Mouse (Mus musculus): ENCODE results near the gene Cdc25b. TPM values are rescaled to one million over a fixed set of nuclear protein-coding genes. Genes with fewer than 3 reads are reported as not detected.

Cdc25b gene
- total RNA-seq, 1 experiment, result 9.7 TPM

DNA sequence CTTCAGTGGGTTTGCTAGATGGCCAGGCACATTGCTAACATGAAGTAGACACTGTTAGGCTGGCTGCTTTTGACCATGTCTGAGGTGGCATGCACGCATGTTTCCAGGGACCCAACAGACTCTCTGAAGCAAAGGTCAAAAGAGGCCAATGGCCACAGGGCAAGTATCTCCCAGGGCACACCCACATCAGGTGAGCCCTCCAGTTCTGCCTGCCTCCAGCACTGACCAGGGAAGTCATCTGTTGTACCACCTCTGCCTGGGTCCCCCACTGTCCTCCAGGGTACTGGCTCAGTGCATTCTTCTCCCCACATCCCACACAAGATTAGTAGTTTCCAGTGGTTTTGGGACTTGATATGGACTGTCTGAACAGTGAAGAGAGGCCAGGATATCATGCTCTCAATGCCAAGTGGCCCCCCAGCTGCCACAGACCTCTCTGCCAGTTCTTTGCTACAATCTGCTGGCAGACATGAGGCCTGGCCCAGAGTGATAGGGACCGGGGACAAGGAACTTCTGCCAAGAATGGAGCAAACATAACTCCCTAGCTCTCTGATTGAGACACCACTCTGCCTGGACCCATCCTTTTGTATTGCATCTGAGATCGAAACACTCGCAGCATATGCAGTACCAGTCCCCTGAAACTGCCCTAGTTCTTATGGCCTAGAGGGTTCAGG lies 22.5 kb downstream of the Cdc25b start:
- TF ChIP-seq ZNF384 (IDR thresholded peaks at IDR 0.05; ENCODE audit: low read depth, low read length) (no peak), ZC3H11A (IDR thresholded peaks at IDR 0.05; ENCODE audit: borderline replicate concordance, low read depth, low read length) (no peak), MAFK (IDR thresholded peaks at IDR 0.05; ENCODE audit: insufficient read depth, low read depth, low read length) (no peak), CHD2 (IDR thresholded peaks at IDR 0.05; ENCODE audit: low read depth, low read length) (no peak), HCFC1 (IDR thresholded peaks at IDR 0.05; ENCODE audit: borderline replicate concordance, insufficient read depth, low read length) (no peak)
- Histone ChIP-seq H3K36me3 (ENCODE audit: control insufficient read depth, insufficient read depth, low read length, poor library complexity, severe bottlenecking) (no peaks in the 10 kb centered on the region), H3K9me3 (ENCODE audit: control insufficient read depth, insufficient read depth, low read depth, low read length) (no peaks in the 10 kb centered on the region), H3K4me3 (ENCODE audit: insufficient read depth in 1 of 2, low read depth in 1 of 2, low read length in 2 of 2, poor library complexity in 1 of 2, severe bottlenecking in 1 of 2) (peak overlapping the region in 1 of 2 experiments; percentile 95; a peak in 1 of 4 replicates), H3K27ac (ENCODE audit: insufficient read depth, low read depth, low read length, poor library complexity, severe bottlenecking) (no peak overlapping the region), H3K9ac (ENCODE audit: insufficient read depth, low read depth, low read length, poor library complexity, severe bottlenecking) (no peak overlapping the region), H3K4me1 (ENCODE audit: control insufficient read depth in 2 of 2, insufficient read depth in 2 of 2, low read length in 2 of 2, poor library complexity in 1 of 2) (peaks cover 6 to 17% of the 10 kb centered on the region in 2 experiments; a peak in 2 of 4 replicates)
- in situ Hi-C loops (cut with MboI; ENCODE audit: low sequenced_read_pairs in 2 of 2, unreplicated experiment in 2 of 2), result no loop called here
- DNase-seq (ENCODE audit: low read depth, low spot score), result no peak

- Histone ChIP-seq H3K4me3 (ENCODE audit: insufficient read depth in 1 of 2, low read depth in 1 of 2, low read length in 2 of 2, poor library complexity in 1 of 2, severe bottlenecking in 1 of 2) (peak overlapping the region; percentile 73 to 95), H3K9me3 (ENCODE audit: control insufficient read depth, insufficient read depth, low read depth, low read length) (no peaks in the 10 kb centered on the region), H3K4me1 (ENCODE audit: control insufficient read depth in 2 of 2, insufficient read depth in 2 of 2, low read length in 2 of 2, poor library complexity in 1 of 2) (peaks cover 5 to 12% of the 10 kb centered on the region in 2 experiments; a peak in 2 of 4 replicates), H3K36me3 (ENCODE audit: control insufficient read depth, insufficient read depth, low read length, poor library complexity, severe bottlenecking) (no peaks in the 10 kb centered on the region), H3K9ac (ENCODE audit: insufficient read depth, low read depth, low read length, poor library complexity, severe bottlenecking) (peak overlapping the region; percentile 79), H3K27ac (ENCODE audit: insufficient read depth, low read depth, low read length, poor library complexity, severe bottlenecking) (no peak overlapping the region)
- TF ChIP-seq MAFK (IDR thresholded peaks at IDR 0.05; ENCODE audit: insufficient read depth, low read depth, low read length), result no peak
- TF ChIP-seq HCFC1 (IDR thresholded peaks at IDR 0.05; ENCODE audit: borderline replicate concordance, insufficient read depth, low read length), result peak; percentile 98
- TF ChIP-seq ZC3H11A (IDR thresholded peaks at IDR 0.05; ENCODE audit: borderline replicate concordance, low read depth, low read length), result peak; percentile 1; the same call in 1 of the 2 replicates
- TF ChIP-seq CHD2 (IDR thresholded peaks at IDR 0.05; ENCODE audit: low read depth, low read length), result no peak; the same call in 1 of the 2 replicates
- in situ Hi-C loops (cut with MboI; ENCODE audit: low sequenced_read_pairs in 2 of 2, unreplicated experiment in 2 of 2), result no loop called here
- peak; percentile 85 for DNase-seq (ENCODE audit: low read depth, low spot score)
Measured at GRCm38 (mm10) chr2:131209969-131210792, 23.4 kb downstream of the Cdc25b start.

DNA sequence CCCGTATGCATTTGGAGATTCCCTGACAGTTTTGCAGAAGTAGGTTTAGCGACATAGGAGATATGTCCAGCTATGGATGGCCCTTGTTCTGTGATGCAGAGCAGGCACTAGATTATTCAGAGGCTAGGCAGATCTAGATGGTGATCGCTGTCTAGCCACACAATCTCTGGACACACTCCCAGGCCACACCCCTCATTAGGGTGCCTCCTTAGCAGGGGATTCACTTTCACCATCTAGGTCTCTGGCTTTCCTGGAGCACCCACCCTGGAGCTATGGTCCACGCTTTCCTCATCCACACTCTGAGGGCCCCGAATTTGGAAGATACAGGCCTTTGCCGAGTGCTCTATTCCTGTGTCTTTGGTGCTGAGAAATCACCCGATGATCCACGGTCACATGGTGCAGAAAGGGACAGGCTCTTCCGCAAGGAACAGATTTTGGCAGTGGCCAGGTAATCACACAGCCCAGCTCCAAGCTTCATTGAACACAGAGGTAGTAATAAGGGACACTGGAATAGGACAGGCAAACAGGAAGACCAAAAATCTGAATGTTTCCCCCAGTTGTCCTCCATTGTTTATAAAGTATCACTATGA lies 24.4 kb downstream of the Cdc25b start:
- in situ Hi-C loops (cut with MboI; ENCODE audit: low sequenced_read_pairs in 2 of 2, unreplicated experiment in 2 of 2), result no loop called here
- H3K4me3 ChIP-seq (ENCODE audit: insufficient read depth in 1 of 2, low read depth in 1 of 2, low read length in 2 of 2, poor library complexity in 1 of 2, severe bottlenecking in 1 of 2), result peak overlapping the region in 1 of 2 experiments; percentile 95; a peak in 3 of 4 replicates
- TF ChIP-seq CHD2 (IDR thresholded peaks at IDR 0.05; ENCODE audit: low read depth, low read length), result no peak
- TF ChIP-seq MAFK (IDR thresholded peaks at IDR 0.05; ENCODE audit: insufficient read depth, low read depth, low read length), result no peak
- TF ChIP-seq ZNF384 (IDR thresholded peaks at IDR 0.05; ENCODE audit: low read depth, low read length), result no peak
- no peak for TF ChIP-seq HCFC1 (IDR thresholded peaks at IDR 0.05; ENCODE audit: borderline replicate concordance, insufficient read depth, low read length)
- no peak for TF ChIP-seq ZC3H11A (IDR thresholded peaks at IDR 0.05; ENCODE audit: borderline replicate concordance, low read depth, low read length)
- peak overlapping the region; percentile 60; the same call in 1 of the 2 replicates for H3K9ac ChIP-seq (ENCODE audit: insufficient read depth, low read depth, low read length, poor library complexity, severe bottlenecking)
- peaks cover 5 to 12% of the 10 kb centered on the region in 2 experiments; a peak in 2 of 4 replicates for H3K4me1 ChIP-seq (ENCODE audit: control insufficient read depth in 2 of 2, insufficient read depth in 2 of 2, low read length in 2 of 2, poor library complexity in 1 of 2)
- no peak overlapping the region for H3K27ac ChIP-seq (ENCODE audit: insufficient read depth, low read depth, low read length, poor library complexity, severe bottlenecking)
- no peaks in the 10 kb centered on the region for H3K9me3 ChIP-seq (ENCODE audit: control insufficient read depth, insufficient read depth, low read depth, low read length)
- DNase-seq (ENCODE audit: low read depth, low spot score), result no peak
- H3K36me3 ChIP-seq (ENCODE audit: control insufficient read depth, insufficient read depth, low read length, poor library complexity, severe bottlenecking), result no peaks in the 10 kb centered on the region

DNA sequence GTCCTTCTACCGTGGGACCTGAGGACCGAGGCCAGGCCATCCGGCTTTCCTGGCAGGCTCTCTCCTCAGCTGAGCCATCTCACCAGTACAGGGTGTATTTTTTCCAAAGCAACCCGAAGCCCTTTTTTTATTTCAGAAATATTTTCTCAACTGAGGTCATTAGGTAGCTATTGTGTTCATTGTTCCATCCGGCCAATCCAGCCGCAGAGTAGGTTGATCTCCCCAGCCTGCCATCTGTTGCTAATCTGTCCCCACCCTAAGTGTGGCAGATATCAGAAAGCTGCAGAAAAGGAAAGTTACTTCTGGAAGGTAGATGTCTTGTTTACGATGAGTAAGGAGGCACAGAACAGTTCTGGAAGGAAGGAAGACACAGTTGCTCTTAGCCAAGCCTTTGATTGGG lies 27.0 kb downstream of the Cdc25b start:
- Histone ChIP-seq H3K27ac (ENCODE audit: insufficient read depth, low read depth, low read length, poor library complexity, severe bottlenecking) (no peak overlapping the region), H3K4me3 (ENCODE audit: insufficient read depth in 1 of 2, low read depth in 1 of 2, low read length in 2 of 2, poor library complexity in 1 of 2, severe bottlenecking in 1 of 2) (no peak overlapping the region), H3K9ac (ENCODE audit: insufficient read depth, low read depth, low read length, poor library complexity, severe bottlenecking) (no peak overlapping the region), H3K9me3 (ENCODE audit: control insufficient read depth, insufficient read depth, low read depth, low read length) (no peaks in the 10 kb centered on the region), H3K4me1 (ENCODE audit: control insufficient read depth in 2 of 2, insufficient read depth in 2 of 2, low read length in 2 of 2, poor library complexity in 1 of 2) (peaks cover 7 to 12% of the 10 kb centered on the region in 2 experiments; a peak in 3 of 4 replicates), H3K36me3 (ENCODE audit: control insufficient read depth, insufficient read depth, low read length, poor library complexity, severe bottlenecking) (no peaks in the 10 kb centered on the region)
- TF ChIP-seq HCFC1 (IDR thresholded peaks at IDR 0.05; ENCODE audit: borderline replicate concordance, insufficient read depth, low read length) (no peak), CHD2 (IDR thresholded peaks at IDR 0.05; ENCODE audit: low read depth, low read length) (no peak), ZNF384 (IDR thresholded peaks at IDR 0.05; ENCODE audit: low read depth, low read length) (no peak), MAFK (IDR thresholded peaks at IDR 0.05; ENCODE audit: insufficient read depth, low read depth, low read length) (no peak), ZC3H11A (IDR thresholded peaks at IDR 0.05; ENCODE audit: borderline replicate concordance, low read depth, low read length) (no peak)
- no peak for DNase-seq (ENCODE audit: low read depth, low spot score)
- in situ Hi-C loops (cut with MboI; ENCODE audit: low sequenced_read_pairs in 2 of 2, unreplicated experiment in 2 of 2), result no loop called here

Measured in ES-E14 (cell line).